Mouse (Mus musculus) T-helper 17 cell (primary cell): Measurements from ENCODE around the gene Ntn5.
"Not testable (repeated sequence)": the region's sequence is repeated elsewhere in the genome, so short reads cannot be mapped to it uniquely, and the experiment has no call there.

ENCODE experiments used
- in situ Hi-C, 2 experiments: fragments of 300-600 bp; cut with MboI, MseI; formaldehyde crosslinking; loops; 1 replicate in 1 of 2; 2 replicates in 1 of 2; pipeline ENCODE4 v1.15.1; 2025; ENCODE audit warnings: high pct_unique_total_duplicates in 2 of 2

The Ntn5 gene

GRCm38 (mm10) chr7:45650484-45650883 is 33.3 kb upstream of the Ntn5 start:
- in situ Hi-C loops, result not testable (repeated sequence)

- in situ Hi-C loops, result no loop called here
Observed at GRCm38 (mm10) chr7:45654424-45655047, 29.3 kb upstream of the Ntn5 start.

- in situ Hi-C loops, result no loop called here
Observed at GRCm38 (mm10) chr7:45660746-45661478, 22.9 kb upstream of the Ntn5 start.

- in situ Hi-C loops, result not testable (repeated sequence)
Observed at GRCm38 (mm10) chr7:45661702-45662101, 22.1 kb upstream of the Ntn5 start.

- in situ Hi-C loops, result no loop called here
Observed at GRCm38 (mm10) chr7:45665303-45666138, 18.3 kb upstream of the Ntn5 start.

- in situ Hi-C loops, result no loop called here
Observed at GRCm38 (mm10) chr7:45666161-45666560, 17.7 kb upstream of the Ntn5 start, which contains the start of gene Fut2. TSS of gene Fut2 (minus strand) at chr7:45666394.

GRCm38 (mm10) chr7:45667761-45668160 is 16.1 kb upstream of the Ntn5 start:
- in situ Hi-C loops, result no loop called here

- in situ Hi-C loops, result no loop called here
Observed at GRCm38 (mm10) chr7:45668921-45669320, 14.9 kb upstream of the Ntn5 start.

GRCm38 (mm10) chr7:45677627-45678295 is 6.1 kb upstream of the Ntn5 start:
- in situ Hi-C loops, result no loop called here

GRCm38 (mm10) chr7:45678513-45678912 is 5.3 kb upstream of the Ntn5 start:
- in situ Hi-C loops, result no loop called here

- in situ Hi-C loops, result no loop called here
Observed at GRCm38 (mm10) chr7:45679966-45680621, 3.7 kb upstream of the Ntn5 start.

- in situ Hi-C loops, result no loop called here
Observed at GRCm38 (mm10) chr7:45681046-45681736, 2.6 kb upstream of the Ntn5 start.

- in situ Hi-C loops, result no loop called here
Observed at GRCm38 (mm10) chr7:45682144-45683126, 1.4 kb upstream of the Ntn5 start.

- in situ Hi-C loops, result no loop called here
Observed at GRCm38 (mm10) chr7:45685811-45686210, 2.0 kb downstream of the Ntn5 start.

GRCm38 (mm10) chr7:45686841-45687240 is 3.0 kb downstream of the Ntn5 start:
- in situ Hi-C loops, result no loop called here

- in situ Hi-C loops, result no loop called here
Observed at GRCm38 (mm10) chr7:45689099-45689498, 5.3 kb downstream of the Ntn5 start.

- in situ Hi-C loops, result no loop called here
Observed at GRCm38 (mm10) chr7:45689800-45690199, 6.0 kb downstream of the Ntn5 start.

GRCm38 (mm10) chr7:45692364-45692763 is 8.5 kb downstream of the Ntn5 start:
- in situ Hi-C loops, result no loop called here

GRCm38 (mm10) chr7:45693921-45694591 is 10.2 kb downstream of the Ntn5 start, which contains the start of gene Sec1:
TSS of gene Sec1 (minus strand) at chr7:45694402.
- in situ Hi-C loops, result no loop called here
